Mouse (Mus musculus) MEL (cell line): ENCODE results near the gene Klk14.

Experiments
- CHD2 ChIP-seq: IDR thresholded peaks from 2 replicates; pipeline ENCODE4 v1.6.1; 2011; ENCODE audit warnings: low read length, improper control_type of control experiment
- CTCF ChIP-seq, 3 experiments: IDR thresholded peaks in 2 of 3; conservative IDR thresholded peaks in 1 of 3; 2 replicates each; pipeline ENCODE4 v1.5.1; 2011 to 2012; ENCODE audit warnings: low read length in 3 of 3, low read depth in 2 of 3, mild to moderate bottlenecking in 2 of 3, improper control_type of control experiment in 1 of 3, inconsistent platforms in 1 of 3, mixed read lengths in 1 of 3, moderate library complexity in 1 of 3; ENCODE audit not compliant: control insufficient read depth in 1 of 3, insufficient read depth in 1 of 3, poor library complexity in 1 of 3, severe bottlenecking in 1 of 3
- ELF1 ChIP-seq: IDR thresholded peaks from 2 replicates; pipeline ENCODE4 v1.6.1; 2014; ENCODE audit warnings: low read depth, mild to moderate bottlenecking, inconsistent platforms, low read length, improper control_type of control experiment, moderate library complexity
- POLR2A ChIP-seq, 2 experiments: IDR thresholded peaks; 2 replicates each; pipeline ENCODE4 v1.6.1; 2011 to 2012; ENCODE audit warnings: low read length in 2 of 2, mild to moderate bottlenecking in 2 of 2, control low read depth in 1 of 2, improper control_type of control experiment in 1 of 2, low read depth in 1 of 2, moderate library complexity in 1 of 2; ENCODE audit not compliant: control insufficient read depth in 1 of 2, insufficient read depth in 1 of 2, poor library complexity in 1 of 2
- RAD21 ChIP-seq: IDR thresholded peaks from 2 replicates; pipeline ENCODE4 v1.6.1; 2011; ENCODE audit warnings: mild to moderate bottlenecking, low read depth, low read length, improper control_type of control experiment
- TCF12 ChIP-seq: IDR thresholded peaks from 2 replicates; pipeline ENCODE4 v1.6.1; 2014; ENCODE audit warnings: low read depth, mild to moderate bottlenecking, inconsistent platforms, low read length, improper control_type of control experiment, moderate library complexity

- TF ChIP-seq CTCF (IDR thresholded peaks at IDR 0.05 in 2 of 3, conservative IDR thresholded peaks at IDR 0.05 in 1 of 3; ENCODE audit: control insufficient read depth in 1 of 3, insufficient read depth in 1 of 3, low read depth in 2 of 3, low read length in 3 of 3, poor library complexity in 1 of 3, severe bottlenecking in 1 of 3): peak; percentile 59 to 73 (median 71)
- TF ChIP-seq TCF12: no peak
- no peak for TF ChIP-seq ELF1
- no peak for TF ChIP-seq CHD2
- TF ChIP-seq POLR2A (IDR thresholded peaks at IDR 0.05; ENCODE audit: control insufficient read depth in 1 of 2, insufficient read depth in 1 of 2, low read depth in 1 of 2, low read length in 2 of 2, poor library complexity in 1 of 2): no peak
- TF ChIP-seq RAD21: peak; percentile 67
Measured at GRCm38 (mm10) chr7:43680960-43681359, 9.3 kb upstream of the Klk14 start.
